Mouse (Mus musculus): ENCODE results near the gene 4930507D05Rik. TPM values are rescaled to one million over a fixed set of nuclear protein-coding genes. Genes with fewer than 3 reads are reported as not detected.

4930507D05Rik gene
- total and polyA plus RNA-seq, 3 experiments: 0.27 to 0.68 (median 0.39) TPM

DNA sequence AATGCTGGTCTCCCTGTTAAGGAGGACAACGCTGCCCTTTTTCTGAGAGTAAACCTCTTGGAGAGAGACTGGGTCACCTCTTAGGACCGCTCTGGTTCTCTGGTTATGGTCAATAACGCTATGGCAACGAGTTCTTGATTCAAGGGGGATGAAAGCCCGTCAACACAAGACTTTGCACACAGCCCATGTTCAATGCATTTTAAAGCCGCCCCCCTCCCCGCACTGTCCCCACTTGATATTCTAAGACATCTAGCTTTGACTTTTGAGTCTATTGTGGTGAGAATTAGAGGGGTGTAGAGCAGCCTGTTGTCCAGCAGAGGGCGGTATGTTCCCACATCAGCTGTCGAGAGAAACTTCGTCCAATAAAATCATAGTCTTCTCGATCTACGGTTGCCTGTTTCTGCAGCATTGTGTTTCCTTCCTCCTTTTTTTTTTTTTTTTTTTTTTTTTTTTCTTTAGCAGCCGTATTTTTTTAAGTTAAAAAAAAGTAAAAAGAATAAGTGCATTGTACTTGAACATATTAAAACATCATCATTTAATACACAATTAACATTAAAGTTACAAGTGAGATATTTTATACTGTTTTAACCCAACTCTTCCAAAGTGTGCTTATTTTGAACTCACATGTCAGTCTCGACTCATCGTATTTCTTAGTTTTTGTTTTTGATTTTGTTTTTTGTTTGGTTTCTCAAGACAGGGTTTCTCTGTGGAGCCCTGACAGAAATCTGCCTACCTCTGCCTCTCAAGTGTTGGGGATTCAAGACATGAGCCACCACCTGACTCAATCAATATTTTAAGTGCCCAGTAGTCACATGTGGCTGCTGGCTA, 51.0 kb downstream of the 4930507D05Rik start:
- Histone ChIP-seq H3K27ac (ENCODE audit: insufficient read depth, low read depth) (peak overlapping the region; percentile 70), H3K79me2 (replicated peaks; ENCODE audit: control insufficient read depth, extremely low read depth, insufficient read depth, poor library complexity, severe bottlenecking) (peaks cover 72% of the 10 kb centered on the region), H3K36me3 (replicated peaks in 1 of 2; ENCODE audit: control insufficient read depth in 1 of 2, insufficient read depth in 1 of 2, low read length in 1 of 2) (peaks cover 31 to 37% of the 10 kb centered on the region in 2 experiments), H3K9ac (ENCODE audit: insufficient read depth, low read depth) (peak overlapping the region; percentile 63; the same call in 1 of the 2 replicates), H3K4me3 (replicated peaks in 1 of 3; ENCODE audit: low read depth in 2 of 3, low read length in 2 of 3, poor library complexity in 1 of 3) (peak overlapping the region; percentile 23 to 55 (median 28)), H3K4me1 (ENCODE audit: control insufficient read depth in 1 of 2, insufficient read depth in 2 of 2) (peaks cover 2 to 38% of the 10 kb centered on the region in 2 experiments; a peak in 3 of 4 replicates), H3K27me3 (replicated peaks) (no peaks in the 10 kb centered on the region), H3K4me2 (ENCODE audit: insufficient read depth, low read depth, poor library complexity, severe bottlenecking) (peak overlapping the region; percentile 80), H3K9me3 (replicated peaks; ENCODE audit: low read length) (no peaks in the 10 kb centered on the region)
- TF ChIP-seq ELF1 (IDR thresholded peaks at IDR 0.05; ENCODE audit: low read depth, low read length) (no peak), ZKSCAN1 (IDR thresholded peaks at IDR 0.05; ENCODE audit: borderline replicate concordance, low read depth, low read length) (no peak), TCF12 (IDR thresholded peaks at IDR 0.05; ENCODE audit: low read depth, low read length) (no peak), RCOR1 (conservative IDR thresholded peaks at IDR 0.05; ENCODE audit: low read depth, low read length) (no peak), SMC3 (IDR thresholded peaks at IDR 0.05; ENCODE audit: low read depth, low read length) (peak; percentile 97), ZNF384 (IDR thresholded peaks at IDR 0.05; ENCODE audit: low read depth, low read length) (peak; percentile 97), MYC (IDR thresholded peaks at IDR 0.05; ENCODE audit: low read depth, low read length) (0 out of 2 replicates have a peak, but pooled peaks have one; percentile 23), JUN (IDR thresholded peaks at IDR 0.05; ENCODE audit: insufficient read depth, low read depth, low read length) (no peak), MAX (IDR thresholded peaks at IDR 0.05; ENCODE audit: low read length) (no peak; the same call in 1 of the 2 replicates), NRF1 (IDR thresholded peaks at IDR 0.05; ENCODE audit: low read depth, low read length) (no peak), MXI1 (IDR thresholded peaks at IDR 0.05; ENCODE audit: low read depth, low read length) (peak; percentile 49; the same call in 1 of the 2 replicates), MAFK (IDR thresholded peaks at IDR 0.05; ENCODE audit: insufficient replicate concordance, low read length) (no peak), TBP (conservative IDR thresholded peaks at IDR 0.05; ENCODE audit: low read depth, low read length) (no peak), JUND (conservative IDR thresholded peaks at IDR 0.05; ENCODE audit: low read depth, low read length) (no peak), UBTF (IDR thresholded peaks at IDR 0.05; ENCODE audit: low read depth, low read length) (no peak), RAD21 (IDR thresholded peaks at IDR 0.05; ENCODE audit: low read depth, low read length) (peak; percentile 97), CTCF (conservative IDR thresholded peaks at IDR 0.05 in 1 of 2, IDR thresholded peaks at IDR 0.05 in 1 of 2; ENCODE audit: low read depth in 2 of 2, low read length in 2 of 2) (peak; percentile 80 to 97), SIN3A (IDR thresholded peaks at IDR 0.05; ENCODE audit: low read length) (0 out of 2 replicates have a peak, but pooled peaks have one; percentile 30), GABPA (IDR thresholded peaks at IDR 0.05; ENCODE audit: insufficient replicate concordance, low read depth, low read length) (no peak), USF2 (conservative IDR thresholded peaks at IDR 0.05; ENCODE audit: low read depth, low read length) (no peak), NELFE (IDR thresholded peaks at IDR 0.05; ENCODE audit: low read depth, low read length) (no peak; the same call in 1 of the 2 replicates), IRF4 (IDR thresholded peaks at IDR 0.05; ENCODE audit: low read depth, low read length) (peak; percentile 28; the same call in 1 of the 2 replicates), POLR2A (IDR thresholded peaks at IDR 0.05; ENCODE audit: low read depth, low read length) (no peak), PAX5 (IDR thresholded peaks at IDR 0.05; ENCODE audit: low read length) (no peak), EP300 (IDR thresholded peaks at IDR 0.05; ENCODE audit: low read length) (peak; percentile 9; the same call in 1 of the 2 replicates), MEF2A (IDR thresholded peaks at IDR 0.05; ENCODE audit: borderline replicate concordance, low read depth, low read length) (no peak), ETS1 (conservative IDR thresholded peaks at IDR 0.05; ENCODE audit: low read depth, low read length) (0 out of 2 replicates have a peak, but pooled peaks have one; percentile 26), POLR2AphosphoS2 (IDR thresholded peaks at IDR 0.05; ENCODE audit: low read depth, low read length) (no peak), ZC3H11A (IDR thresholded peaks at IDR 0.05; ENCODE audit: low read depth, low read length) (peak; percentile 69), HCFC1 (IDR thresholded peaks at IDR 0.05; ENCODE audit: low read depth, low read length) (no peak), BHLHE40 (IDR thresholded peaks at IDR 0.05; ENCODE audit: low read depth, low read length) (no peak; the same call in none of the 2 replicates), ZMIZ1 (IDR thresholded peaks at IDR 0.05; ENCODE audit: low read depth, low read length) (no peak), KAT2A (IDR thresholded peaks at IDR 0.05; ENCODE audit: insufficient replicate concordance, low read length) (no peak), USF1 (IDR thresholded peaks at IDR 0.05; ENCODE audit: low read depth, low read length) (no peak), E2F4 (IDR thresholded peaks at IDR 0.05; ENCODE audit: insufficient replicate concordance, low read depth, low read length) (no peak), CHD2 (IDR thresholded peaks at IDR 0.05; ENCODE audit: low read length) (no peak), MAZ (IDR thresholded peaks at IDR 0.05; ENCODE audit: low read depth, low read length) (no peak), CHD1 (IDR thresholded peaks at IDR 0.05; ENCODE audit: low read depth, low read length) (peak; percentile 26; the same call in 1 of the 2 replicates)
- dilution Hi-C loops (cut with MboI; ENCODE audit: extremely low pct_ligation_motif_present, extremely low pct_unique_long_range_greater_than_20kb, low sequenced_read_pairs) (no loop called here), in situ Hi-C loops (cut with MboI; ENCODE audit: low pct_ligation_motif_present, low pct_unique_long_range_greater_than_20kb, low sequenced_read_pairs) (no loop called here)
- peak; percentile 91 for DNase-seq (ENCODE audit: extremely low read depth)

Measured in CH12.LX (cell line).